Mouse (Mus musculus) layer of hippocampus, postnatal 10 days (tissue): Measurements from ENCODE around the gene Zfp273. TPM values are rescaled to one million over a fixed set of nuclear protein-coding genes. Genes with fewer than 3 reads are reported as not detected.
"Not testable (repeated sequence)": the region's sequence is repeated elsewhere in the genome, so short reads cannot be mapped to it uniquely, and the experiment has no call there.

Experiments used
- DNase-seq, 2 experiments: peaks; one replicate each; pipeline ENCODE4 v3.0.0; 2021; ENCODE audit warnings: low spot score in 2 of 2
- total RNA-seq, 2 experiments: library from RNA; stranded (reverse); gene quantifications; 2 replicates each; pipeline ENCODE4 v1.2.3; 2021

Zfp273 gene
- total RNA-seq, 2 experiments from 2014 or later: 7.8 to 9.3 TPM

DNA sequence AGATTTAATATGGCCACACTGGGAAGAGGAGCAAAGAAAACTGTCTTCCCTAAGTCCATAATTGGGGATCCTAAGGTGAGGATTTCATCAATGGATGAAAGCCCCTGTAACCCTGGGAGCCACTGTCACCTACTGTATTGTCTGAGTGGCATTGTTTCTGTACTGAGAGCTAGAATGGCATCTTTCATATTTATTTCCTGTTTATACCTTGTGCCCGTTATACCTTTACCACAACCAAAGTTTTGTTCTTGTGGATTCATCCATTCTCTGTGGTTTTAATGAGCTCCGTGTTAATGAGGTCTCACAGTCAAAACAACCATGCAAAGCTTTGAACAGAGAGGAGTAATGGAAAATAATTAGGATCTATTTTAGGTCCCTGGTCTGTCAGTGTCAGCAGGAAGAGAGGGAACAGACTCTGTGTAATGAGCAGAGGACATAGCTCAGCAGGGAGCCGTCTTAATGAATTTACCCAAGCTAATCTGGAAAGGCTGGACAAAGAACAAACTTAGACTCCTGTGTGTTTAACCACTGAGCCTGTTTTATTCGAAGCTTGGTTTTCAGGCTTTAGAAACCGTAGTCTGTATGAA is 51.3 kb downstream of the Zfp273 start:
- DNase-seq: no peak

GRCm38 (mm10) chr13:67867899-67868298 is 54.4 kb downstream of the Zfp273 start:
- DNase-seq: peak in 1 of 2 experiments; percentile 25

DNA sequence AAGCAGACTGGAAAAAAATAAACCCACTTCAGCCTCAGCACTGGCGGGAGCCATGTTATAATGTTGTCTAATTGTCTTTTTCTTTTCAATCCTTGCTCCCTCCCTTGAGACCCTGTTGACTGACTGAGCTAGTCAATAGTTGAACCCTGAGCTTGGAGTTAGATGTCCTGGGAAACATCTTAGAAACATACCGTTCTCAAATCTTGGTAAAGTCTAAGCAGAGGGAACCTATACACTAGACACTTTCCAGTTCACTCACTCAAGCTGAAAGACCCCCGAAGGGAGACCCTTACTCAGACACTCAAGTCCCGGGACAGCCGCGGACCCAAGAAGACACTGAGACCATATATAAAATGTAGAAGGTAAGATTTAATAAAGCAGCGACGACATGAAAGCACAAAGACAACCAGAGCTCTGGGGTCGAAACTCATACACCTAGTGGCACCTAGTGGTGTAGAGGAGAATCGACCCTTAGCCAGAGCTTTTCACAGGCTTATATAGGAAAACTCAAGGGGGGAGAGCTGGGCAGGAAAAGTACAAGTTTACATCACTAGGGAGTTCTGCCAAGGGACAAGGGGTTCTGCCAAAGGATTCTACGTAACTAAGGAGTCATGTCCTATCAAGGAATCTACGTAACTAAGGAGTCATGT is 62.6 kb downstream of the Zfp273 start:
- DNase-seq: not testable (repeated sequence)

Other genes with a start within 250 kb of the Zfp273 start
- 1 to 10 TPM; 8.6 to 9.0 TPM for gene Zfp729b, start 204.0 kb upstream of the Zfp273 start, total RNA-seq
- 1 to 10 TPM in 1 of 2 experiments, not detected in 1; 1.4 TPM for gene Gm49345, start 176.0 kb upstream of the Zfp273 start, total RNA-seq
- gene Zfp729a, start 175.9 kb upstream of the Zfp273 start, total RNA-seq: 1 to 10 TPM; 8.0 to 9.0 TPM
- gene Zfp738, start 126.7 kb upstream of the Zfp273 start, total RNA-seq: 10 to 100 TPM; 21.4 to 22.8 TPM
- gene Zfp65, start 84.6 kb upstream of the Zfp273 start, total RNA-seq: 10 to 100 TPM; 14.8 to 16.1 TPM
- gene Zfp85, start 58.5 kb upstream of the Zfp273 start, total RNA-seq: 1 to 10 TPM; 5.5 to 6.9 TPM
- gene Zfp493, start 34.0 kb upstream of the Zfp273 start, total RNA-seq: 1 to 10 TPM; 3.0 to 3.6 TPM
- gene Gm10037, start 17.4 kb downstream of the Zfp273 start, total RNA-seq: 1 to 10 TPM; 7.4 to 8.4 TPM
- gene BC048507, start 49.6 kb downstream of the Zfp273 start, total RNA-seq: not detected